Comparison of ENCODE assay signal across 22 mouse cellular contexts in genomic region chr17:31095570-31095969, GRCm38 (mm10). TPM values are rescaled to one million over a fixed set of nuclear protein-coding genes. Genes with fewer than 3 reads are reported as not detected.
"Had no signal": no experiment of that assay in that cellular context is flagged by ENCODE, and none has a peak within 500 bp of the region (broad histone marks: within the 10 kb centered on the region; RNA-seq: fewer than 3 reads in every experiment).

No protein-coding gene starts in this region.

- DNase-seq: kidney, postnatal 14 days; kidney, postnatal 4 days; left cerebral cortex, postnatal 4 days; liver, postnatal 0 days; lung, embryonic 14.5 days; right cerebral cortex, adult 18-20 months; right cerebral cortex, postnatal 14 days; right cerebral cortex, postnatal 4 days; thymus, adult 2 months; thymus, postnatal 14 days; thymus, postnatal 4 days had no signal

- H3K27ac ChIP-seq: limb, embryonic 12.5 days; limb, embryonic 15.5 days; liver, embryonic 14.5 days; macrophage; midbrain, embryonic 13.5 days; stomach, postnatal 0 days had no signal

- H3K27me3 ChIP-seq: limb, embryonic 12.5 days; limb, embryonic 15.5 days; midbrain, embryonic 13.5 days had no signal

- H3K4me1 ChIP-seq: limb, embryonic 15.5 days had no signal

- H3K4me3 ChIP-seq: limb, embryonic 12.5 days; limb, embryonic 15.5 days; midbrain, embryonic 13.5 days had no signal

RNA-seq across cellular contexts. Expression of gene Tff3, which starts 33.9 kb away (rescaled TPM):
- polyA plus RNA-seq: limb, embryonic 12.5 days; lung, embryonic 14.5 days; lung, postnatal 0 days; macrophage; neural tube, embryonic 14.5 days had no signal

RNA-seq across cellular contexts. Expression of gene Tff2, which starts 48.5 kb away (rescaled TPM):
- polyA plus RNA-seq: limb, embryonic 12.5 days; limb, embryonic 15.5 days; liver, embryonic 11.5 days; liver, embryonic 14.5 days; lung, embryonic 14.5 days; macrophage; midbrain, embryonic 13.5 days; midbrain, postnatal 0 days; neural tube, embryonic 11.5 days; neural tube, embryonic 14.5 days had no signal
